20 mouse cellular contexts compared by ENCODE assay signal in the genomic region with DNA sequence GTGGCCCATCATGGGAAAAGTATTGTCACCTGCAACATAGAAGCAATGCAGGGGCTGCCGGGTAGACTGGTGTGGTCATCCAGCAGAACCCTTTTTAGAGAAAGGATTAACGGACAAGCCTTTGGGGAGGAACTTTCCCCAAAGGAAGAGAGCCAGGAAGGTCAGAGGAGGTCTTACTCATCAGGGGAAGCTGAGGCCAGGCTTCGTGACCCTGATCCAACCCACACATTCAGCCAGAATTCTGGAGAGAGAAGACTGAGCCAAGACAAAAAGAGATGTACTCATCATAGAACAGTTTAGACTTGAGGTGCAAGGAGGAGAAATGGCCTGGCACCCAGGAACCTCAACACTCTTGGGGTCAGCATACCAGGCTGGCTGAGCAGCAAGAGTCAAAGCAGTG.
DNase-seq lines count a peak whose midpoint lies in the region; ATAC-seq and TF ChIP-seq lines count a peak whose summit lies in the region.
"Had no signal": no experiment of that assay in that cellular context is flagged by ENCODE, and none has a peak within 500 bp of the region (broad histone marks: within the 10 kb centered on the region; RNA-seq: fewer than 3 reads in every experiment).

No protein-coding gene starts in this region.

- H3K9me3 ChIP-seq in kidney, embryonic 15.5 days (replicated peaks) = no peaks in the 10 kb centered on the region
- H3K9me3 ChIP-seq: embryonic facial prominence, embryonic 15.5 days; hindbrain, embryonic 15.5 days; liver, embryonic 13.5 days; midbrain, embryonic 12.5 days had no signal

- ATAC-seq in kidney, embryonic 15.5 days (replicated peaks; ENCODE audit: low FRiP score) = no peak
- ATAC-seq: forebrain, embryonic 14.5 days had no signal

- intact Hi-C loops in heart, postnatal 10 days (cut with DNase I) = no loop called here
- intact Hi-C loops in left cerebral cortex, adult 2 months (cut with DNase I) = no loop called here

- H3K9ac ChIP-seq in kidney, embryonic 15.5 days = no peak overlapping the region
- H3K9ac ChIP-seq: embryonic facial prominence, embryonic 15.5 days; heart, embryonic 13.5 days; hindbrain, embryonic 15.5 days; liver, embryonic 13.5 days; midbrain, embryonic 12.5 days had no signal

- H3K27me3 ChIP-seq in kidney, embryonic 15.5 days = no peaks in the 10 kb centered on the region
- H3K27me3 ChIP-seq: embryonic facial prominence, embryonic 15.5 days; heart, embryonic 13.5 days; hindbrain, embryonic 15.5 days; liver, embryonic 13.5 days; midbrain, embryonic 12.5 days had no signal

- no peak for TF ChIP-seq CTCF in left cerebral cortex, adult 2 months (IDR thresholded peaks at IDR 0.05)

- peak; percentile 52 for DNase-seq in gastrocnemius, adult 18-20 months (ENCODE audit: low spot score)
- DNase-seq in gastrocnemius, postnatal 4 days (ENCODE audit: low spot score in 2 of 2) = no peak
- peak; percentile 26 for DNase-seq in kidney, postnatal 14 days
- peak; percentile 14 for DNase-seq in gastrocnemius, postnatal 10 days
- peak; percentile 20 to 33 for DNase-seq in heart, postnatal 10 days
- no peak for DNase-seq in frontal cortex, adult 2 months (ENCODE audit: extremely low spot score in 1 of 2, low spot score in 1 of 2)
- DNase-seq in left cerebral cortex, adult 2 months (ENCODE audit: extremely low spot score in 1 of 2, low spot score in 2 of 2) = no peak
- DNase-seq: cerebellum, adult 9-10 months; kidney, adult 8-10 months; liver, embryonic 13.5 days; lung, adult 2 months; thymus, adult 2 months; thymus, postnatal 4 days had no signal

- no peak overlapping the region for H3K27ac ChIP-seq in kidney, embryonic 15.5 days
- no peak overlapping the region for H3K27ac ChIP-seq in left cerebral cortex, adult 2 months
- H3K27ac ChIP-seq: embryonic facial prominence, embryonic 15.5 days; heart, embryonic 13.5 days; hindbrain, embryonic 15.5 days; liver, embryonic 13.5 days; midbrain, embryonic 12.5 days; stomach, postnatal 0 days had no signal

- no peak overlapping the region for H3K4me2 ChIP-seq in kidney, embryonic 15.5 days
- H3K4me2 ChIP-seq: embryonic facial prominence, embryonic 15.5 days; heart, embryonic 13.5 days; hindbrain, embryonic 15.5 days; liver, embryonic 13.5 days; midbrain, embryonic 12.5 days had no signal

- no peak overlapping the region for H3K4me3 ChIP-seq in kidney, embryonic 15.5 days (replicated peaks)
- no peak overlapping the region for H3K4me3 ChIP-seq in left cerebral cortex, adult 2 months
- H3K4me3 ChIP-seq: embryonic facial prominence, embryonic 15.5 days; heart, embryonic 13.5 days; hindbrain, embryonic 15.5 days; liver, embryonic 13.5 days; midbrain, embryonic 12.5 days had no signal

- no peaks in the 10 kb centered on the region for H3K36me3 ChIP-seq in kidney, embryonic 15.5 days
- H3K36me3 ChIP-seq: embryonic facial prominence, embryonic 15.5 days; heart, embryonic 13.5 days; hindbrain, embryonic 15.5 days; liver, embryonic 13.5 days; midbrain, embryonic 12.5 days had no signal

- H3K4me1 ChIP-seq in kidney, embryonic 15.5 days = no peaks in the 10 kb centered on the region
- H3K4me1 ChIP-seq: embryonic facial prominence, embryonic 15.5 days; hindbrain, embryonic 15.5 days; liver, embryonic 13.5 days; midbrain, embryonic 12.5 days had no signal

- 71% methylated on average over 3 of the region's 3 CpGs for WGBS in kidney, embryonic 15.5 days

Comparison
In these comparisons a context has a peak if more than half of its experiments do, and no peak if none do; other contexts are left out.
1. DNase-seq: peak in gastrocnemius, adult 18-20 months (single experiment), kidney, postnatal 14 days (single experiment), gastrocnemius, postnatal 10 days (single experiment) and heart, postnatal 10 days (2 of 2); none in gastrocnemius, postnatal 4 days (0 of 2), frontal cortex, adult 2 months (0 of 2) and left cerebral cortex, adult 2 months (0 of 2).